Mouse (Mus musculus) hindbrain, embryonic 10.5 days (tissue): ENCODE measurements at regions not wholly inside any gene's neighbourhood (a gene's known extent, or its start where the extent isn't known, plus 50 kb on each side); places are given as distances from the start of the nearest gene placed in this dataset.

ENCODE experiments used
- DNase-seq: peaks from one replicate; pipeline ENCODE4 v3.0.0-alpha.2; 2017; ENCODE audit warnings: low spot score
- H3K27ac ChIP-seq: fragments of 300-500 bp; sonication (generic); 2 replicates; pipeline ENCODE4 v1.5.1; 2016; ENCODE audit warnings: mild to moderate bottlenecking, moderate library complexity
- H3K27me3 ChIP-seq: fragments of 300-500 bp; sonication (generic); 2 replicates; pipeline ENCODE4 v1.6.1; 2016; ENCODE audit warnings: mild to moderate bottlenecking; ENCODE audit not compliant: poor library complexity, insufficient read depth, severe bottlenecking
- H3K36me3 ChIP-seq: fragments of 300-500 bp; sonication (generic); 2 replicates; pipeline ENCODE4 v1.6.1; 2016; ENCODE audit warnings: mild to moderate bottlenecking, moderate library complexity
- H3K4me1 ChIP-seq: fragments of 300-500 bp; sonication (generic); replicated peaks from 2 replicates; pipeline ENCODE4 v1.6.1; 2016; ENCODE audit warnings: mild to moderate bottlenecking
- H3K4me3 ChIP-seq: fragments of 300-500 bp; sonication (generic); 2 replicates; pipeline ENCODE4 v1.5.1; 2016; ENCODE audit warnings: mild to moderate bottlenecking, moderate library complexity
- H3K9me3 ChIP-seq: fragments of 300-500 bp; sonication (generic); 2 replicates; pipeline ENCODE4 v1.6.1; 2016; ENCODE audit warnings: mild to moderate bottlenecking, moderate library complexity
- WGBS: fragments of 180-500 bp; shearing (Covaris S2); methylation state at CpG from one replicate; pipeline ENCODE4 v1.1.7; 2016; 5-methylcytosine and 5-hydroxymethylcytosine counted together

GRCm38 (mm10) chr6:101617295-101617694, 239.6 kb upstream of the Pdzrn3 start:
- H3K4me1 ChIP-seq, result no peaks in the 10 kb centered on the region
- H3K27me3 ChIP-seq, result no peaks in the 10 kb centered on the region
- H3K9me3 ChIP-seq, result no peaks in the 10 kb centered on the region
- DNase-seq, result no peak
- no peak overlapping the region for H3K4me3 ChIP-seq
- H3K36me3 ChIP-seq, result no peaks in the 10 kb centered on the region
- 60% methylated on average over 1 of the region's 1 CpGs for WGBS
- no peak overlapping the region for H3K27ac ChIP-seq

- no peaks in the 10 kb centered on the region for H3K27me3 ChIP-seq
- no peak overlapping the region for H3K27ac ChIP-seq
- H3K4me3 ChIP-seq, result no peak overlapping the region
- no peaks in the 10 kb centered on the region for H3K4me1 ChIP-seq
- H3K9me3 ChIP-seq, result no peaks in the 10 kb centered on the region
- DNase-seq, result no peak
- no peaks in the 10 kb centered on the region for H3K36me3 ChIP-seq
- WGBS, result 53% methylated on average over 3 of the region's 3 CpGs
Observed at GRCm38 (mm10) chr6:101616776-101617175, 239.1 kb upstream of the Pdzrn3 start.

GRCm38 (mm10) chr6:101609015-101609414, 231.3 kb upstream of the Pdzrn3 start:
- no peak for DNase-seq
- no peak overlapping the region for H3K4me3 ChIP-seq
- H3K4me1 ChIP-seq, result no peaks in the 10 kb centered on the region
- H3K27me3 ChIP-seq, result no peaks in the 10 kb centered on the region
- no peaks in the 10 kb centered on the region for H3K9me3 ChIP-seq
- no peaks in the 10 kb centered on the region for H3K36me3 ChIP-seq
- H3K27ac ChIP-seq, result no peak overlapping the region
- WGBS, result 94% methylated on average over 4 of the region's 4 CpGs

- no peak for DNase-seq
- H3K9me3 ChIP-seq, result no peaks in the 10 kb centered on the region
- WGBS, result 78% methylated on average over 6 of the region's 6 CpGs
Observed at GRCm38 (mm10) chr6:101603083-101603482, 225.4 kb upstream of the Pdzrn3 start.

GRCm38 (mm10) chr6:101596995-101597394, 219.3 kb upstream of the Pdzrn3 start:
- no peak for DNase-seq
- no peak overlapping the region for H3K27ac ChIP-seq
- no peaks in the 10 kb centered on the region for H3K4me1 ChIP-seq
- no peaks in the 10 kb centered on the region for H3K27me3 ChIP-seq
- H3K4me3 ChIP-seq, result no peak overlapping the region
- WGBS, result 79% methylated on average over 2 of the region's 2 CpGs
- no peaks in the 10 kb centered on the region for H3K36me3 ChIP-seq
- H3K9me3 ChIP-seq, result no peaks in the 10 kb centered on the region

More at GRCm38 (mm10) chr6:101603083-101603482, 225.4 kb upstream of the Pdzrn3 start:
- Histone ChIP-seq H3K27me3 (no peaks in the 10 kb centered on the region), H3K4me3 (no peak overlapping the region), H3K27ac (no peak overlapping the region), H3K36me3 (no peaks in the 10 kb centered on the region), H3K4me1 (no peaks in the 10 kb centered on the region)

- Histone ChIP-seq H3K9me3 (no peaks in the 10 kb centered on the region), H3K36me3 (no peaks in the 10 kb centered on the region), H3K27me3 (no peaks in the 10 kb centered on the region), H3K27ac (no peak overlapping the region), H3K4me1 (no peaks in the 10 kb centered on the region), H3K4me3 (no peak overlapping the region)
- no peak for DNase-seq
- WGBS, result 89% methylated on average over 12 of the region's 12 CpGs
Observed at GRCm38 (mm10) chr6:101593782-101594641, 216.3 kb upstream of the Pdzrn3 start.

- no peaks in the 10 kb centered on the region for H3K36me3 ChIP-seq
- no peak overlapping the region for H3K27ac ChIP-seq
- no peak overlapping the region for H3K4me3 ChIP-seq
- no peaks in the 10 kb centered on the region for H3K4me1 ChIP-seq
- DNase-seq, result no peak
- H3K27me3 ChIP-seq, result no peaks in the 10 kb centered on the region
- 83% methylated on average over 16 of the region's 16 CpGs for WGBS
- H3K9me3 ChIP-seq, result no peaks in the 10 kb centered on the region
Observed at GRCm38 (mm10) chr6:101585871-101586270, 208.2 kb upstream of the Pdzrn3 start.

GRCm38 (mm10) chr6:101580824-101581223, 203.1 kb upstream of the Pdzrn3 start:
- Histone ChIP-seq H3K36me3 (no peaks in the 10 kb centered on the region), H3K4me3 (no peak overlapping the region), H3K27me3 (no peaks in the 10 kb centered on the region), H3K27ac (no peak overlapping the region), H3K9me3 (no peaks in the 10 kb centered on the region), H3K4me1 (no peaks in the 10 kb centered on the region)
- 83% methylated on average over 4 of the region's 4 CpGs for WGBS
- no peak for DNase-seq

GRCm38 (mm10) chr6:101556096-101556495, 178.4 kb upstream of the Pdzrn3 start:
- DNase-seq, result no peak
- H3K27me3 ChIP-seq, result no peaks in the 10 kb centered on the region
- WGBS, result 92% methylated on average over 1 of the region's 1 CpGs
- no peak overlapping the region for H3K27ac ChIP-seq
- no peaks in the 10 kb centered on the region for H3K9me3 ChIP-seq
- H3K4me3 ChIP-seq, result no peak overlapping the region
- H3K4me1 ChIP-seq, result peaks cover 5% of the 10 kb centered on the region; the same call in 1 of the 2 replicates
- H3K36me3 ChIP-seq, result no peaks in the 10 kb centered on the region

GRCm38 (mm10) chr6:101554965-101555604, 177.4 kb upstream of the Pdzrn3 start:
- Histone ChIP-seq H3K27ac (no peak overlapping the region), H3K27me3 (no peaks in the 10 kb centered on the region), H3K36me3 (no peaks in the 10 kb centered on the region), H3K4me1 (peaks cover 13% of the 10 kb centered on the region), H3K9me3 (no peaks in the 10 kb centered on the region), H3K4me3 (no peak overlapping the region)
- WGBS, result 69% methylated on average over 2 of the region's 2 CpGs
- DNase-seq, result no peak

GRCm38 (mm10) chr6:101550501-101551268, 173.0 kb upstream of the Pdzrn3 start:
- Histone ChIP-seq H3K9me3 (no peaks in the 10 kb centered on the region), H3K4me3 (no peak overlapping the region), H3K27me3 (no peaks in the 10 kb centered on the region), H3K36me3 (no peaks in the 10 kb centered on the region), H3K4me1 (peaks cover 13% of the 10 kb centered on the region), H3K27ac (peak overlapping the region; percentile 8)
- DNase-seq, result peak; percentile 32
- 19% methylated on average over 7 of the region's 7 CpGs for WGBS

- WGBS, result 90% methylated on average over 5 of the region's 5 CpGs
- Histone ChIP-seq H3K9me3 (no peaks in the 10 kb centered on the region), H3K4me1 (peaks cover 5% of the 10 kb centered on the region), H3K27ac (no peak overlapping the region), H3K27me3 (no peaks in the 10 kb centered on the region), H3K36me3 (no peaks in the 10 kb centered on the region), H3K4me3 (no peak overlapping the region)
- no peak for DNase-seq
Observed at GRCm38 (mm10) chr6:101537581-101537980, 159.9 kb upstream of the Pdzrn3 start.
